ENCODE assay signal across 24 mouse cellular contexts in genomic region chr5:144954432-144954831, GRCm38 (mm10). TPM values are rescaled to one million over a fixed set of nuclear protein-coding genes. Genes with fewer than 3 reads are reported as not detected.
DNase-seq lines count a peak whose midpoint lies in the region; ATAC-seq and TF ChIP-seq lines count a peak whose summit lies in the region.
"Had no signal": no experiment of that assay in that cellular context is flagged by ENCODE, and none has a peak within 500 bp of the region (broad histone marks: within the 10 kb centered on the region; RNA-seq: fewer than 3 reads in every experiment).

No protein-coding gene starts in this region.

- WGBS in kidney, adult 2 months: 34% methylated on average over 7 of the region's 7 CpGs
- 59% methylated on average over 7 of the region's 7 CpGs for WGBS in liver, adult 2 months
- 84% methylated on average over 7 of the region's 7 CpGs for WGBS in liver, postnatal 0 days (ENCODE audit: insufficient replicate concordance)
- 61% methylated on average over 7 of the region's 7 CpGs for WGBS in intestine, embryonic 15.5 days
- WGBS in stomach, embryonic 16.5 days: 58% methylated on average over 7 of the region's 7 CpGs

- peak overlapping the region; percentile 21; the same call in 1 of the 2 replicates for H3K27ac ChIP-seq in kidney, adult 2 months (ENCODE audit: insufficient read depth, low read depth, low read length)
- H3K27ac ChIP-seq in liver, adult 2 months (replicated peaks; ENCODE audit: insufficient read depth, low read depth, low read length): no peak overlapping the region
- H3K27ac ChIP-seq in liver, postnatal 0 days (ENCODE audit: low read depth): no peak overlapping the region
- H3K27ac ChIP-seq in intestine, embryonic 15.5 days: no peak overlapping the region
- peak overlapping the region; percentile 44 for H3K27ac ChIP-seq in stomach, embryonic 16.5 days (ENCODE audit: low read length)
- H3K27ac ChIP-seq: heart, embryonic 13.5 days; hindbrain, embryonic 15.5 days; liver, embryonic 15.5 days; lung, embryonic 15.5 days; midbrain, embryonic 13.5 days had no signal

- H3K9ac ChIP-seq in liver, adult 2 months (ENCODE audit: low read depth, low read length): no peak overlapping the region
- H3K9ac ChIP-seq in liver, postnatal 0 days (replicated peaks): no peak overlapping the region
- no peak overlapping the region for H3K9ac ChIP-seq in intestine, embryonic 15.5 days
- H3K9ac ChIP-seq in stomach, embryonic 16.5 days (ENCODE audit: low read length): no peak overlapping the region
- H3K9ac ChIP-seq: heart, embryonic 13.5 days; hindbrain, embryonic 15.5 days; liver, embryonic 15.5 days; lung, embryonic 15.5 days; midbrain, embryonic 13.5 days had no signal

- no peaks in the 10 kb centered on the region for H3K27me3 ChIP-seq in kidney, adult 2 months (replicated peaks; ENCODE audit: control insufficient read depth, insufficient read depth, low read length)
- H3K27me3 ChIP-seq in liver, adult 2 months (ENCODE audit: control insufficient read depth, insufficient read depth, low read length): no peaks in the 10 kb centered on the region
- H3K27me3 ChIP-seq in liver, postnatal 0 days (ENCODE audit: insufficient read depth, low read length): no peaks in the 10 kb centered on the region
- no peaks in the 10 kb centered on the region for H3K27me3 ChIP-seq in intestine, embryonic 15.5 days (replicated peaks)
- H3K27me3 ChIP-seq in stomach, embryonic 16.5 days (ENCODE audit: control insufficient read depth, insufficient read depth, low read length): no peaks in the 10 kb centered on the region
- H3K27me3 ChIP-seq: heart, embryonic 13.5 days; hindbrain, embryonic 15.5 days; liver, embryonic 15.5 days; lung, embryonic 15.5 days; midbrain, embryonic 13.5 days had no signal

- H3K36me3 ChIP-seq in kidney, adult 2 months (ENCODE audit: control insufficient read depth, insufficient read depth, low read length): no peaks in the 10 kb centered on the region
- H3K36me3 ChIP-seq in liver, adult 2 months (ENCODE audit: control insufficient read depth, insufficient read depth, low read length): no peaks in the 10 kb centered on the region
- no peaks in the 10 kb centered on the region for H3K36me3 ChIP-seq in liver, postnatal 0 days (replicated peaks; ENCODE audit: insufficient read depth, low read length)
- H3K36me3 ChIP-seq in intestine, embryonic 15.5 days: no peaks in the 10 kb centered on the region
- no peaks in the 10 kb centered on the region for H3K36me3 ChIP-seq in stomach, embryonic 16.5 days (ENCODE audit: control insufficient read depth, insufficient read depth, low read length)
- H3K36me3 ChIP-seq: heart, embryonic 13.5 days; hindbrain, embryonic 15.5 days; liver, embryonic 15.5 days; lung, embryonic 15.5 days; midbrain, embryonic 13.5 days had no signal

- H3K4me3 ChIP-seq in kidney, adult 2 months (ENCODE audit: insufficient read depth, low read depth, low read length): no peak overlapping the region
- no peak overlapping the region for H3K4me3 ChIP-seq in liver, adult 2 months (ENCODE audit: insufficient read depth, low read depth, low read length)
- no peak overlapping the region for H3K4me3 ChIP-seq in liver, postnatal 0 days (ENCODE audit: low read depth, low read length)
- no peak overlapping the region for H3K4me3 ChIP-seq in intestine, embryonic 15.5 days (replicated peaks)
- H3K4me3 ChIP-seq in stomach, embryonic 16.5 days (replicated peaks; ENCODE audit: low read length): no peak overlapping the region
- H3K4me3 ChIP-seq: heart, embryonic 13.5 days; hindbrain, embryonic 15.5 days; liver, embryonic 15.5 days; lung, embryonic 15.5 days; midbrain, embryonic 13.5 days had no signal

- H3K79me2 ChIP-seq in liver, adult 2 months (ENCODE audit: control insufficient read depth, insufficient read depth, low read length): peaks cover 52% of the 10 kb centered on the region; the same call in 1 of the 2 replicates

- peaks cover 6% of the 10 kb centered on the region for H3K4me1 ChIP-seq in kidney, adult 2 months (ENCODE audit: control insufficient read depth, insufficient read depth, low read length)
- H3K4me1 ChIP-seq in liver, adult 2 months (ENCODE audit: control insufficient read depth, insufficient read depth, low read length): peaks cover 5% of the 10 kb centered on the region
- peaks cover 4% of the 10 kb centered on the region; the same call in 1 of the 2 replicates for H3K4me1 ChIP-seq in liver, postnatal 0 days (ENCODE audit: insufficient read depth)
- H3K4me1 ChIP-seq in intestine, embryonic 15.5 days (replicated peaks): peaks cover 18% of the 10 kb centered on the region
- peaks cover 36% of the 10 kb centered on the region for H3K4me1 ChIP-seq in stomach, embryonic 16.5 days (ENCODE audit: control insufficient read depth, insufficient read depth, low read length)

- no peak overlapping the region for H3K4me2 ChIP-seq in liver, postnatal 0 days (ENCODE audit: low read depth, low read length)
- H3K4me2 ChIP-seq in intestine, embryonic 15.5 days (replicated peaks): no peak overlapping the region
- H3K4me2 ChIP-seq in stomach, embryonic 16.5 days (ENCODE audit: low read depth, low read length): no peak overlapping the region
- H3K4me2 ChIP-seq: heart, embryonic 13.5 days; hindbrain, embryonic 15.5 days; liver, embryonic 15.5 days; lung, embryonic 15.5 days; midbrain, embryonic 13.5 days had no signal

- TF ChIP-seq CTCF in kidney, adult 2 months (conservative IDR thresholded peaks at IDR 0.05; ENCODE audit: insufficient read depth, insufficient read length, low read depth, low read length): no peak
- no peak for TF ChIP-seq CTCF in liver, adult 2 months (IDR thresholded peaks at IDR 0.05; ENCODE audit: low read depth, low read length)
- TF ChIP-seq CTCF in liver, postnatal 0 days (IDR thresholded peaks at IDR 0.05; ENCODE audit: low read depth): no peak

- no peak for ATAC-seq in liver, postnatal 0 days
- ATAC-seq in intestine, embryonic 15.5 days: peak; percentile 44; the same call in 1 of the 2 replicates
- ATAC-seq in stomach, embryonic 16.5 days (ENCODE audit: insufficient read depth, low FRiP score): peak; percentile 69; the same call in 1 of the 2 replicates
- ATAC-seq: CD4-positive, CD25-positive, alpha-beta regulatory T cell, adult 4 months; forebrain, embryonic 14.5 days; midbrain, embryonic 13.5 days had no signal

- no peak for TF ChIP-seq POLR2A in kidney, adult 2 months (IDR thresholded peaks at IDR 0.05; ENCODE audit: low read depth, low read length)
- no peak for TF ChIP-seq POLR2A in liver, adult 2 months (IDR thresholded peaks at IDR 0.05; ENCODE audit: extremely low read depth, insufficient read depth, low read length)

- TF ChIP-seq EP300 in liver, postnatal 0 days (IDR thresholded peaks at IDR 0.05; ENCODE audit: low read depth): no peak

- no peak for DNase-seq in kidney, adult 2 months
- DNase-seq in kidney, adult 11 months: no peak
- peak; percentile 34 for DNase-seq in liver, adult 2 months (ENCODE audit: extremely low read depth, low read depth, low spot score)
- DNase-seq in liver, postnatal 0 days: no peak
- no peak for DNase-seq in left cerebral cortex, adult 8-10 months (ENCODE audit: low spot score in 2 of 2)
- no peak for DNase-seq in left cerebral cortex, adult 11 months (ENCODE audit: low spot score)
- DNase-seq: adrenal gland, postnatal 25 days; cerebellum, adult 18-20 months; gastrocnemius, postnatal 36 days; heart, postnatal 10 days; layer of hippocampus, postnatal 36 days; liver; lung, postnatal 4 days; thymus, adult 2 months; thymus, postnatal 36 days had no signal

- no peaks in the 10 kb centered on the region for H3K9me3 ChIP-seq in liver, postnatal 0 days (ENCODE audit: low read length)
- no peaks in the 10 kb centered on the region for H3K9me3 ChIP-seq in intestine, embryonic 15.5 days
- no peaks in the 10 kb centered on the region for H3K9me3 ChIP-seq in stomach, embryonic 16.5 days (replicated peaks; ENCODE audit: control insufficient read depth, low read length)
- H3K9me3 ChIP-seq: heart, embryonic 13.5 days; hindbrain, embryonic 15.5 days; liver, embryonic 15.5 days; lung, embryonic 15.5 days; midbrain, embryonic 13.5 days had no signal

RNA-seq across cellular contexts. Expression of gene Smurf1, which starts 11.2 kb away (rescaled TPM):
- polyA plus RNA-seq in kidney, adult 2 months (2012; rRNA removed): 14.4 and 16.1 TPM in 2 replicates
- 5.2 and 6.0 TPM in 2 replicates for total RNA-seq in liver, adult 2 months (2014; rRNA removed)
- 6.7 and 8.6 TPM in 2 replicates for polyA plus RNA-seq in liver, adult 2 months (2012; rRNA removed)
- polyA plus RNA-seq in liver, postnatal 0 days (2015; fragmentation: Nextera tagmentation; extraction: Ambion mirVana): 2.1 and 2.2 TPM in 2 replicates
- 10.7 and 11.5 TPM in 2 replicates for polyA plus RNA-seq in intestine, embryonic 15.5 days (2015; fragmentation: Nextera tagmentation; extraction: Ambion mirVana)
- 7.0 and 7.7 TPM in 2 replicates for polyA plus RNA-seq in stomach, embryonic 16.5 days (2015; fragmentation: Nextera tagmentation; extraction: Ambion mirVana)
- total RNA-seq in left cerebral cortex, adult 8-10 months (2022): 10 to 100 TPM; 32.4 to 38.4 (median 37.2) TPM

Comparison
In these comparisons a context has a peak if more than half of its experiments do, and no peak if none do; other contexts are left out.
1. H3K27ac ChIP-seq: peak in kidney, adult 2 months (single experiment) and stomach, embryonic 16.5 days (single experiment); none in liver, adult 2 months (single experiment), liver, postnatal 0 days (single experiment) and intestine, embryonic 15.5 days (single experiment).